Mouse (Mus musculus): ENCODE data around the gene Gipc1. TPM values are rescaled to one million over a fixed set of nuclear protein-coding genes. Genes with fewer than 3 reads are reported as not detected.
A peak's percentile ranks its signal among the peaks of the same experiment; 100 is the strongest.

The Gipc1 gene
- total RNA-seq, 2 experiments from 2014 or later: 46.1 to 48.7 TPM

- no peak for DNase-seq
- intact Hi-C loops (cut with DNase I): no loop called here
Observed at GRCm38 (mm10) chr8:83669013-83669412, 16.5 kb downstream of the Gipc1 start.

GRCm38 (mm10) chr8:83672936-83673335 lies 20.5 kb downstream of the Gipc1 start:
- DNase-seq: no peak
- intact Hi-C loops (cut with DNase I): no loop called here

GRCm38 (mm10) chr8:83674497-83674896 lies 22.0 kb downstream of the Gipc1 start:
- DNase-seq: no peak
- intact Hi-C loops (cut with DNase I): no loop called here

GRCm38 (mm10) chr8:83679866-83680265 lies 27.4 kb downstream of the Gipc1 start:
- no peak for DNase-seq
- intact Hi-C loops (cut with DNase I): no loop called here

GRCm38 (mm10) chr8:83680603-83681002 lies 28.1 kb downstream of the Gipc1 start:
- intact Hi-C loops (cut with DNase I): no loop called here
- no peak for DNase-seq

GRCm38 (mm10) chr8:83681099-83681498 lies 28.6 kb downstream of the Gipc1 start:
- no peak for DNase-seq
- intact Hi-C loops (cut with DNase I): no loop called here

- no peak for DNase-seq
- intact Hi-C loops (cut with DNase I): no loop called here
Observed at GRCm38 (mm10) chr8:83684517-83684916, 32.0 kb downstream of the Gipc1 start.

- intact Hi-C loops (cut with DNase I): no loop called here
- DNase-seq: no peak
Observed at GRCm38 (mm10) chr8:83689264-83689663, 36.8 kb downstream of the Gipc1 start.

GRCm38 (mm10) chr8:83693609-83694236 lies 41.2 kb downstream of the Gipc1 start:
- intact Hi-C loops (cut with DNase I): no loop called here
- no peak for DNase-seq

- intact Hi-C loops (cut with DNase I): no loop called here
- DNase-seq: no peak
Observed at GRCm38 (mm10) chr8:83694369-83695160, 42.1 kb downstream of the Gipc1 start.

- DNase-seq: peak; percentile 28 to 38
- intact Hi-C loops (cut with DNase I): no loop called here
Observed at GRCm38 (mm10) chr8:83695351-83696106, 43.1 kb downstream of the Gipc1 start.

- intact Hi-C loops (cut with DNase I): loop anchor here (2.0 kb wide), 1 partner anchor 17 kb away; the partner anchor contains the start of gene Ddx39
- peak; percentile 67 to 70 for DNase-seq
Observed at GRCm38 (mm10) chr8:83697374-83698220, 45.1 kb downstream of the Gipc1 start.

GRCm38 (mm10) chr8:83698291-83698660 lies 45.8 kb downstream of the Gipc1 start:
- intact Hi-C loops (cut with DNase I): loop anchor here (2.0 kb wide), 1 partner anchor 17 kb away; the partner anchor contains the start of gene Ddx39
- peak; percentile 54 to 55 for DNase-seq

- intact Hi-C loops (cut with DNase I): loop anchor here (2.0 kb wide), 1 partner anchor 16 kb away; the partner anchor contains the start of gene Ddx39
- peak; percentile 83 to 86 for DNase-seq
Observed at GRCm38 (mm10) chr8:83698661-83699453, 46.4 kb downstream of the Gipc1 start, which contains the start of gene Pkn1. Gene Pkn1, minus strand, starts transcription at chr8:83699179.

GRCm38 (mm10) chr8:83699566-83699965 lies 47.1 kb downstream of the Gipc1 start:
- intact Hi-C loops (cut with DNase I): loop anchor here (2.0 kb wide), 1 partner anchor 15 kb away; the partner anchor contains the start of gene Ddx39

GRCm38 (mm10) chr8:83700423-83701085 lies 48.1 kb downstream of the Gipc1 start:
- peak in 1 of 2 experiments; percentile 33 for DNase-seq
- intact Hi-C loops (cut with DNase I): no loop called here

More at GRCm38 (mm10) chr8:83699566-83699965, 47.1 kb downstream of the Gipc1 start:
- DNase-seq: no peak

- intact Hi-C loops (cut with DNase I): no loop called here
- no peak for DNase-seq
Observed at GRCm38 (mm10) chr8:83703426-83703825, 50.9 kb downstream of the Gipc1 start.

- intact Hi-C loops (cut with DNase I): no loop called here
- no peak for DNase-seq
Observed at GRCm38 (mm10) chr8:83706411-83706810, 53.9 kb downstream of the Gipc1 start.

GRCm38 (mm10) chr8:83707554-83707953 lies 55.1 kb downstream of the Gipc1 start:
- no peak for DNase-seq
- intact Hi-C loops (cut with DNase I): no loop called here

All from heart, postnatal 10 days (tissue).